Mouse (Mus musculus) layer of hippocampus, adult 9-10 months (tissue): ENCODE measurements around the gene Ifngr2.

Source experiments
- DNase-seq: peaks from one replicate; pipeline ENCODE4 v3.0.0; 2022; ENCODE audit warnings: low spot score

The Ifngr2 gene

DNA sequence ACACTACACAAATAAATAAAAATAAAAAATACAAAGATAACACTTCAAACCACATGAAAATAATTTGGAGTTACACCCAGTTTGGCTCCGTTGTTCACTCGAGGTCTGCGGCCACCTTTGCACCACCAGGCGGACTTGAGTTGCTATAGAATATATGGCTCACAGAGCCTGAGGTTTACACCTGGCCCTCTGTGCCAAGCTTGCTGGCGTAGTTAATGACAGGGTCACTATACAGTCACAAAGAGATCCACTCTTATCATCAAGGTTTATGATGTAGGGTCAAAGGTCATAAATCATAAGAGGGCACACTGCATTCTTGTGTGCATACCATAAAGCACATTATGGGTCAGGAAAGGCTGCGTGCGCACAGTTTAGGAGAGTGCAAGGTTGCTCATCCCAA lies 19.1 kb downstream of the Ifngr2 start:
- no peak for DNase-seq

DNA sequence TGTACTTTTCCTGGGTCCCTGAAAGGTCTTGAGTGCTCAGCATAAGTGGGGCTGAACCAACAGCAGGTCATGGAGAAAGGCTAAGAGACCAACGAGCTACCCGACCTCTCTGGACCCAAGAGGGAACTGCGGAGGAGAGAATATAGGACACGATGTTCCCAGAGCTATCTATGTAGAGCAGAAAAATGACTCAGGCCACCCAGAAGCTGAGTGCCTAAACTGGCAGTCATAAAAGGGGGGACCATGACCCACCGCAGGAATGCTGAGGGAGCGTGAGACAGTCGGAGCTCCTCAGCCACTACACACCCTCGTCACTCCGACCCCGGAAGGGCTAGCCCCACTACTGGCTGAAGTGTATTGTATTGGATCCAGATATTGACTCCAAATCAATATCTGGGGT lies 22.1 kb downstream of the Ifngr2 start:
- DNase-seq, result no peak

DNA sequence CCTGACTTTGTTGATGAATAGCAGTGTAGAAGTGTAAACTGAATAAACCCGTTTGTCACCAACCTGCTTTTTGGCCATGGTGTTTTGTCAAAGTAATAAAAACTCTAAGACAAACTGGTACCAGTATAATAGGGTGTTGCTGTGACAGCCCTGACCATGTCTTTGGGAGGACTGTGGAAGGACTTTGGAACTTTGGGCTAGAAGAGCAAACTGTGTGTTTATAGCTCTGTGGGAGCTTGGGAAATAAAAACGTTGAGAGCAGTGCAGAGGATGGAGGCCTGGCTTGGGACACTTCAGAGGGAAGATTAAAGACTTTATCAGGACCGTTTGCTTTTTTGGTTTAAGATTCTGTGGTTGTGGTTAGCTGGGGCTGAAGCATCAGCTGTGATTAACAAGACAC lies 24.2 kb downstream of the Ifngr2 start:
- DNase-seq, result no peak

DNA sequence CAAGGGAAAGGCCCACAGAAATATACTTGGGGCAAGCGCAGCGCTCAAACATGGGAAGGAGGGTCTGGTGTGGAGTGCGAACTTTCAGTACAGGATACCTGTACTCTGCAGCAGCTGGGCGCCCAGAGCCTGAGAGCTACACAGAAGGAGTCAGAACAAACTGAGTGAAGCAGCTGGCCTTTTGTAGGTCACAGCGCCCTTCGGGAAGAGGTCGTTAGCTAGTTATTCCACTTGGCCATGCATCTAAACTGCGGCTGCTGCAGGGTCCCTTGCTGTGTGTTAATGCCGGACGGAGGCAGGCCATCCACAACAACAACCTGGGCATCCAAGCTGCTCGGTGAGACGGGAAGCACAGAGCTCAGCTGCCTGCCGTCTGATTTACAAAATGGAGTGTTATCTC lies 28.3 kb downstream of the Ifngr2 start:
- DNase-seq, result no peak

DNA sequence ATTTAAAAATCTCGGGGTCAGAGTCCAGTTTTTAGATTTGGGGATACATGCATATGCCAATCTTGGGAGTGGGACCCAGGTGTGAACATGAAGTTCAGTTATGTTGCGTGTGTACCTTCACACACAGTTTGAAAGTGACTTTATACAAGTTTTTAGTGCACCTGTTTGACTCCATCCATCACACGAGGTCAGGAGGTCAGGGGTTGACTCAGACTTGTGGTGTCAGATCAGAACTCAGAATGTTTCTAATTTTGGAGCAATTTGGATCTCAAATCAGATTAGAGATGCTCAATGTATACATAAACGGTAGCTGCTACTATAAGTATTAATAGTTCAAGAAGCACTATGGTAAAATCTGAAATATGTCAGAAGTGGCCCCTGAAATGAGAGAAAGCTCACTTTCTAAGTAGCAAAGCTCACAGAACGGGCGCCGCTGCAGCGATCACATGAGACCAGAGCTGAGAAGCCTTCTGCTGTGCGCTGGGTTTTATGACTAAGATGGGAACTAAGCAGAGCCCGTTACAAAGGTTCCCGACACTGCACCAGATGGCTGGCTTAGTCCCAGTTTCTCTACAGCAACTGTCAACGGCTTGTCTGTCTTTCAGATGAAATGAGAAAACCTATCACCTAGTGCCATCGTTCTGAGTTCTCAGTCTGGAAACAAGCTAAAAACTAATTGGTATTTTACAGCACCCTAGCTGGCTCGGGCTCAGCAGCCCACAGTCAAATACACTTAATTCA lies 32.3 kb downstream of the Ifngr2 start:
- DNase-seq, result no peak

DNA sequence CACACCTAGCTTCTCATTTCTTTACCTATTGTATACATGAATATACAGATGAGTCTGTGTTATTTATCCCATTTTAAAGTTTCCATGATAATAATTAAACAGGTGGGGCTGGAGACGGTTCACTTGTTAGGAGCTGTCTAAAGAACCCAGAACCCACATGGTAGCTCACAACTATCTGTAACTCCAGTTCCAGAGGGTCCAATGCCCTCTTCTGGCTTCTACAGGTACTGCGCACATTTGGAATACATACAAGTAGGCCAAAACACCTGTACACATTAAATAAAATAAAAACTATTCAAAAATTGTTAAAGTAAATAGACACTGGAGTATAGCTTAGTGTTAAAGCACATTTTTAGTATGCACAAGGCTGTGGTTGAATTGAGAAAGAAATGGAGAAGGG lies 35.4 kb downstream of the Ifngr2 start:
- no peak for DNase-seq

DNA sequence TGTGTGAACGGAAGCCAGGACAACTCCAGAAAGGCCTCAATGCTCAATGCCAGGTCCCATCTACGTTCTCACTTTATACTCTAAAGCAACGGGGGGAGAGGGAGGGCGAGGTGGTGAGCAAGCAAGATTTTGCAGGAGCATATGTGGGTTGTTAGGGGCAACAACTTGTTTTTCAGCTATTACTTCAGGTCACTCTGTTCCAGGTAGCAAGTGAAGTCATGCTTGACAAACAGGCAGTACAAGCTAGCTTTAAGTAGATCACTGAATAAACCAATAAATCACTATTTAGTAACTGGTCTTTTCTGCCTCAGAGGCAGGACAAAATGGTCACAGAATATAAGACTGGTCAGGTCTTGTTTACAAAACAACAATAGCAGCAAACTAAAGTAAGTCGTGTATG lies 38.7 kb downstream of the Ifngr2 start:
- DNase-seq, result no peak

DNA sequence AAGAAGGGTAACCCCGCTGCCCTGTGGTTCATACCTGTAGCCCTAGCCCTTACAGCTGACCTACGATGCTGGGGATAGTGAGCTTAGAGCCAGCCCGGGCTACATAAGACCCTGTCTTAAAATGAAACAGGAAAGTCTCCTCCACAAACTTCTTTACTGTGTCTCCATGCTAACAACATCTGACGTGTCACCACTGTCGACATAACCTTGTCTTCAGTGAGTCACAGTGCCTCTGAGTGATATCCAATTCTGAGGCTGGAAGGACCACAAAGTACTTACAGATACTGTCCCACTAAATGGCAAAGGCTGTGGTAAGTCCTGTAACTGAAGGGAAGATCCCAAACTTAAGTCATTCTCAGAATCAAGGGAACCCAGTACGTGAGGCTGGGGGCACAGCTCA lies 39.4 kb downstream of the Ifngr2 start:
- no peak for DNase-seq

DNA sequence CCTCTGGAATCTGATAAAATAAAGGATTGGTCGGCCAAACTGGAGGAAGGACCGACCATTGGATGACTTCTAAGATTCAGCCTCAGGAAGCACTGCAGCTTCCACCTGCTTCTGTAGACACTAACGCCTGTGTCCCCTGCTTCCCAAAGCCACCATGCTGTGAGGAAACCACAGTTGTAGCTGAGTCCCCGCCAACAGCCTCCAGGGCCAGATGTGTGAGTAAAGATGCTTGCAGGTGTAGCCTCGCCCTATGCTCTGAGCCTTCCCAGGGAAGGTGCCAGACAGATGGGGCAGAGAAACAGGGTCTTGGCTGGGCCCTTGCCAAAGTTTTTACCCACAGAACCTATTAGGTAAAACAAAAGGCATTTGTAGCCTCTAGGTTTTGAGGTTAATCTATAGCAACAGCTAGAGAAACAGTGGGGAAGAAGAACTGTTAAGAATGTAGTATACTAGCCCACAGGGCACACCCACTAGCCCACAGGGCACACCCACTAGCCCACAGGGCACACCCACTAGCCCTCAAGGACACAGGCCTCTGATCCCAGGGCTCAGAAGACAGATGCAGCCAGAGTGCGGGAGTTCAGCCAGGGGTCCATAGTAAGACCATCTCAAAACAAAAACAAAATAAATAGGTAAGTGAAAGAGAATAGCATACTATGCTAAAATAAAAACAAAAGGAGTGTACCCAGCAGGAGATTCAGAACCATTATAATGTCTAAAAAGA lies 41.0 kb downstream of the Ifngr2 start:
- no peak for DNase-seq

DNA sequence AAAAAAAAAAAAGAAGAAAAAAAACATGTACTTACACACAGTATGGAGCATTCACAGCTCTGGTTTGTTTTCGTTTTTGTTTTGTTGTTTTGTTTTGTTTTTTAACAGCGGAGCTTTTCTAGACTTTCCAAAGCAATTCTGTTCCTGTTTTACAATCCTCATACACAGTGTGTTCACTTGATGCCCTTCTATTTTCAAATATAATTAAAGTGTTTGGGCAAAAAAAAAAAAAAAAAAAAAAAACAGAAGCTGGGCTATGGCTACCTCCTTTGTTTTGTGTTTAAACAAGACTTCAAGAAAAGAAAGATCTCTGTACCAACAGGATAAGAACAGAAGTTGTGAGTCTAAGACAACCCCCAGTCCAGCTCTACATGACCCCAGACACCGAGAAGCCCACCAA lies 41.8 kb downstream of the Ifngr2 start:
- DNase-seq, result no peak

DNA sequence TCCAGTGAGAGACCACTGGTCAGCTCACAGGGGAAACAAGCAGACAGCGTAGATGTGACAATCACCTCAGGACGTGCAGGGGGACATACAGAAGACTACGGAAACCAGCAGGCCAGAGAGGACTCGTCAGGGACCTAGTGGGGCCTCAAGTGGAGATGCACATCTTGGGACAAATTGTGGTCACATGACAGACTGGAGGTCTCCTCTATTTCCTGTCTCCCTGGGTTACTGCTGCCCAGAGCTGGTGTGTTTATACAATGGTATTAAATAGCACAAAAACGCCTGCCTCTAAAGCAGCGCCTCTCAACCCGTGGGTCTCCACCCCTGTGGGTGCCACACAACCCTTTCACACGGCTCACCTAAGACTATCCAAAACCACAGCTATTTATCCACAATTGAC lies 45.3 kb downstream of the Ifngr2 start:
- DNase-seq, result no peak

DNA sequence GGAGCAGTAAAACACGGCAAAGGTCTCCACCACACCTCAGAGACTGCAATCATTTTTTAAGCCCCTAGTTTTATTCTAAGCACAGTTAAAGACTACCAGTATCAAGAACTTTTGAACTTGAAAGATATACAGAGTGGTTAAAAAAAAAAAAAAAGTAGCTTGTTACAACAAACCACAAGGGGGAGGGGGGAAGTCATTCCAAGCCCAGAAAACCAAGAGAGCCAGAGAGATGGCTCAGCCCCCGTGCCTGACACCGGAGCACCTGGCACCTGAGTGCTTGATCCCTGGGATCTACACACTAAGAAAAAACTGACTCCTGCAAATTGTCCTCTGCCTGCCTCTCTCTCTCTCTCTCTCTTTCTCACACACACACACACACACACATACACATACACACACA lies 46.4 kb downstream of the Ifngr2 start:
- DNase-seq, result no peak

DNA sequence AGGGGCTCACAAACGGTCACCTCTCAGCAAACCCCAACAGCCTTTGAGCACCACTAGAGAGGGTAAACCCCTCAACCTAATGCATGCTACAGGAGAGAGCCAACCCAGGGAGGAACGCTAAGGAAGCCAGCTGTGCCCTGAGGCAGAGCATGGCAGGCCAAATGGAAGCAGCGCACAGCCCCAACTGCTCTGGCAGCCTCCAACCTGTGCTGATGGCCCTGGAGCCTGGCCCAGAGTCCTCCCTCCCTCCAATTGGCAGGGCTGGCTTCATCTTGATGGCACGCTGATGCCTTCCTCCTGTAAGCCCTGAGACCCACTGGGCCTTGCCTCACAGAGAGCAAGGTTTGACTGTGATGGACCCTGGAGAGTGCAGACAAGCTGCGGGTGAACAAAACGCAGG lies 48.2 kb downstream of the Ifngr2 start:
- no peak for DNase-seq

DNA sequence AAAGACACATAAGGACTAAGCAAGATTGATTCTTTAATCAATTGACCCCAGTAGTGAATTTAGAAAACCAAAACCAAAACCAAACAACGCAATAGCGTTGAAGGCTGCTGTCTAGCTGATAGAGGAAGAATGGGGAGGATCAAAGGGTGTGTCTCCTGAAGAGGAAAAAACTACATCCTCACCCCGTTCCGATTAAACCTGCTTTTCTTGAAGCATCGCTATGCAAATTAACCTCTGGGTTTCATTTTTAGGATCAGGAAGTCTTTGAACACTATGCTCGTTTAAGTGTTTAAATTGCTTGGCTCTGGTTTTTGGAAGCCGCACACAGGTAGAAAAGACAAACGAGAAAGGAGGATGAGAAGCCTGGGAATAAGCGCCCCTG lies 49.5 kb downstream of the Ifngr2 start:
- no peak for DNase-seq

DNA sequence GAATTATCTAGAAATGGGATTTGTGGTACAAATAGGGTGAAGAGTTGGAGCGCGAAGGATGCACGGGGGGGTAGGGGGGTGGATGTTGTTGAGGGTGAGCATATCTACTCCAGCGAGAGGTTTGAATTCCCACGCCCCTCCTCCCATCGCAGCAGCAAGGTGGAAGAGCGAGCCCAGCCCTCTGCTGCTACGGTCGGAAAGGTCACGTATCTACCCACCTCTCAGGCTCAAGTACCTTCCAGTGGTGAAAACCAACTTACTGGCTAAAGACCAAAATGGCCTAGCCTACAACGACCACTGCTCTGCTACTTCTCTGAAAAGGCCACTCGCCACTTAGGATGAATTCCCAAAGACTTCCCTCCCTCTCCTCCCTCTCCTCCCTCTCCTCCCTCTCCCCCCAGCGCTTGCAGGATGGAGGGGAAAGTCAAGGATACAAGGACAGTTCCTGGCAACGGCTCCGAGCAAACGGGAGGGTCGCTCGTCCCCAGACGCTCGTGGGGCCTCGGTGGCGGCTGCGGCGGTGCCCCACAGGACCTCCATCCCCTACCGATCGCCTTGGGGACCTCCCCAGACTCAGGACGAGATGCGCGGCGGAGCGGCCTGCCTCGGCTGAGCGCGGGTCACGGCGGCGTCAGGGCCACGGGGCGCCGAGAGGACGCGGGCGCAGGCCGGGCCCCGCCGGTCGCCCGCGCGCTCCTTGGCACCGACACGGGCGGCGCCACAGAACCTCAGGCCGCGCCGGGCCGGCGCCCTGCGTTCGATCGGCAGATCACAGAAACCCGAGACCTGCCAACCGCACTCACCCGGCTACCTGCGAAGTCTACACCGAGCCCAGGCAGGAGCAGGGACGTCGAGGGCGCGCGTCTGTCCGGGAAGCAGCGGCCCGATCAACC lies 50.2 kb downstream of the Ifngr2 start:
- no peak for DNase-seq

DNA sequence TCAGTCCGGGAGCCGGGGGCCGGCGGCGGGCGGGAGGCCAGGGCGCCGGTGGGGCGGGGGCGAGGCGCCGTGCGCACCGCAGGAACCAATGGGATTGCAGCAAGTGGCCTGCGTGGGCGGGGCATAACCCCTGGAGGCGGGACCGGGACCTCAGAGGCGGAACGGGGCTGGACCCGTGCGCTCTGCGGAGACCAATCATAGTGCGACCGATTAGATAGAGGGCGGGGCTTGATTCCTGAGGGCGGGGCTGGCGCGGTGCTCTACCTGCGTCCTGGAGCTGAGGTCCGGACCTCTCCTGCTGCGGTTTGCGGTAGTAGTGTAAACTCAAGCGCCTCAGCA lies 50.8 kb downstream of the Ifngr2 start, which contains the start of gene Tmem50b:
Tmem50b (minus strand) TSS at position 129 of the 339 bp plus-strand sequence.
- peak; percentile 97 for DNase-seq

DNA sequence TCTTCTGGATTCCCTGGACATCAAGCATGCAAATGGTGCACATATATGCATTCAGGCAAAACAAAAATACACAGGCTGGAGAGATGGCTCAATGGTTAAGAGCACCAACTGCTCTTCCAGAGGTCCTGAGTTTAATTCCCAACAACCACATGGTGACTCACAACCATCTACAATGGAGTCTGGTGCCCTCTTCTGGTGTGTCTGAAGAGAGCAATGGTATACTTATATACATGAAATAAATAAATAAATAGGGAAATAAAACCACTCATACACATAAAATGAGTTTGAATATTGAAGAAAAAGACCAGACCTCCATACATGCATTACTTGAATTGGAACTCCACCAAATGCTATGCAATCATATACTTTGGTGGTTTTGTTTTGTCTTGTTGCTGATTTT lies 52.4 kb downstream of the Ifngr2 start:
- DNase-seq, result no peak

DNA sequence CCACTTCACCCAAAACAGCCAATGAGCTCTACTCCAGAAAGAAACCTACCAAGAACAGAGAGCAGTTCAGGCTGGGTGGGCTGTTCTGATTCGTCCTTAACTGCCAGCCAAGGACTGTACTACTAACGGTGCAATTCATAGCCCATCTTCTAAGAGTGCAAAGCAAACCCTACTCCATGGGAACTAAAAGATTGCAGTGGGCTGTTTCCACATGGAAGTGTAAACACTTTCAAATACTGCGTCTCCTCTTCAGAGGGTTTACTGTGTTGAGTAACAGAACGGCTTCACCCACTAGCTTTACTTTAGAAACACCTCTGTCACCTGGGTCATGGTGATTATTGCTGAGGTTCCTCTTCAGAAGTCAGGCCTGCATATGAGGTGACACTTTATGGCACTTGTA lies 54.2 kb downstream of the Ifngr2 start:
- DNase-seq, result no peak

DNA sequence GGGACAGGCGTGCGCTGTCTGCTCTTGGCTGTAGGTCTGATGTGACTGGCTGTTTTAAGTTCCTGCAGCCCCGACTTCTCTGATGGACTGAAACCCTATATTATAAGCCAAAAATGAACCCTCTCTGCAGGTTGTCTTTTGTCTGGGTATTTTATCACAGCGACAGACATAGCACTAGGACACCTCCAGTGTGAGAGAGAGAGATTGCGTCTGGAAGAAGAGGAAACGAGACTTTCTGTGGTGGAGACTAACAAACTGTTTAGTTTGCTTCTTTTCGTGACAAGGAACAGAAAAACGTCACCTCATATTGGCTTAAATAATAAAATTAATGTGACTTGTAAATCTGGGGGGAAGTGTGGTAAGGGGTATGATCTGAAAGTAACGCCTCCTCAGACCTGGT lies 54.8 kb downstream of the Ifngr2 start:
- no peak for DNase-seq

DNA sequence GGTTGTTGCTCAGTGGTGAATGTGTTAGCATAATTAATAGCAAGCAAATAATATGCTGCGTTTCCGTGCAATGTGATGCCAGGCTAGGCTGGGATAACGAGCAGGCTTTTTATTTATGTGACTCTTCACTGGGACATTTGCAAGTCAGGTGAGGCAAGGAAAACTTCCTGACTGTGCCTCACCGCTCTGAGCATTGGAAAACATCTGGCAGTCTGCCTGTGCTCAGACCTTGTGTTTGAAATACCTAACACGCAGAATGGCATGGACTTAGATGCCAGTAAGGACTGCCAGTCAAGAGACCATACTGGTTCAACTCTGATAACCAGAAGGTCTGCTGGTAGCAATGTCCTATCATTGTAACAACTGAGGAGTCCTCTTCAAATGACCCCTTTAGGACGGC lies 58.3 kb downstream of the Ifngr2 start:
- DNase-seq, result no peak

DNA sequence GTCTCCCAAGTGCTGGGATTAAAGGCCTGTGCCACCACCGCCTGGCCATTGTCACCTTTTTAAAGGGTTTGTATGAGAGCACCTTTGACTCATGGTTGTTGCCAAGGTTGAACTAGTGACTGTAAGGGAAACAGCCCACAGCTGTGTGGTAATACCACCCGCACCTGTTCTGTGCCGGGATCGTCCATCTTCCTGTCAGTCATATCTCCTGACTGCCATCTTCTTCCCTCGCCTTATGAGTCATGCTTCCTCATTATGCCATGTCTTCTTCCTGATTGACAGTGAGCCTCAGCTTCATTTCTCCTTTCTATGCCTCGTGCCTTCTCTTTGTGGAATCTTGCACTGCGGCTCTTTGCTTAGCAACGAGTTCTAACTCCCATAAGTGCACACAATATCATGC lies 60.1 kb downstream of the Ifngr2 start:
- no peak for DNase-seq

DNA sequence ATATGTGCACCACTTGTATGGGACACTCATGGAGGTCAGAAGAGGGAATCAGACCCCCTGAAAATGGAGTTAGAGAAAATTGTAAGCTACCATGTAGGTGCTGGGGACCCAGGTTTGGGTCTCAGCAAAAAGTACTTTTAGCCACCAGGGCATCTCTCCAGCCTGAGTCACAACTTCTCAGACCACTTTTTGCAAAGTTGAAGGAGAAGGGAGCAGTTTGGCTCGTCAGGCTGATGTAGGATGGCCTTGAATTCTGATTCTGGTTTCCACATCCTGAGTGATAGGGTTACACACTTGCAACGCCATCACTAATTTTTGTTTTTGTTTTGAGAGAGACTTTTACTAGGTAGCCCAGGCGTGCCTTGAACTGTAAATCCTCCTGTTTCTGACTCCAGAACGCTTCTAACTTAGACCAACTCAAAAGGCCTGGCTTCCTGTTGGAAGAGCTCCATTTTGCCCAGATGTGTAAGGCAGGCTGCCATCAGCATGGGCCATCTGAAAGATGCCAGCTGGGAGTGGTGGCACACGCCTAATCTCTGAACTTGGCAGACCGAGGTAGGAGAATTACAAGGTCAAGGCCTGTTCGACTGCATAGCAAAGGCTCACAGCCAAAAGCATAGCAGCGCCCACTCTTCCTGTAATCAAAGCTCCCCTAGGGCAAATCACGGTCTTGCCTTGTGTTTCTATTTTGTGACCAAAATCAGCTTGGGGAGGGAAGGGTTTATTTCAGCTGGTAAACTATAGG lies 62.8 kb downstream of the Ifngr2 start:
- DNase-seq, result no peak
